Mouse (Mus musculus): ENCODE measurements around the gene Grm4.

DNA sequence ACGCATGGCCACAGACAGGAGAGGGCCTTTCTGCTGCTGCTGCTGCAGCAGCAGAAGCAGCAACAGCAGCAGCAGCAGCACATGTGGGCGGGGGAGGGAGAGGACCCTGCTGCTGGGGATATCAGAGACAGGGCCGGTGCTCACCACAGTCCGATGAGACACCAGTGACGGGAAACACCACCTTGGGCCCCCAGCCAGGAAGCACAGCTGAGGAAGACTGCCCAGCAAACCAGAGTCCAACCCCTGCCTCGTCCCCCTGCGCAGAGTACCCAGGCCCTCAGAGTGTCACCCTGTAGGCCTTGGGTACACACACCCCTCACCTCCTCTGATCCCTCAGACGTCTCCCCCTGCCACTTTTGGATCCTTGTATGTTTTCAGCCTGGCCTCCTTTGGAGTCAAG, 35.3 kb downstream of the Grm4 start:
- TF ChIP-seq CTCF (IDR thresholded peaks at IDR 0.05; ENCODE audit: control insufficient read depth, insufficient read depth, low read length) (no peak), POLR2A (IDR thresholded peaks at IDR 0.05; ENCODE audit: borderline replicate concordance, control insufficient read depth, low read depth, low read length) (no peak)
